Mouse (Mus musculus): Measurements from ENCODE around the gene Klhdc8a. TPM values are rescaled to one million over a fixed set of nuclear protein-coding genes. Genes with fewer than 3 reads are reported as not detected.

Klhdc8a gene
- polyA plus RNA-seq, 1 experiment from 2014 or later: 141 TPM

- POLR2A ChIA-PET: interaction anchor here (1.2 to 1.9 kb wide), 4 partner anchors 11 to 129 kb away, joined by 3 to 5 read pairs (median 4); partner anchors contain the start of gene Klhdc8a
- in situ Hi-C loops (cut with MboI; ENCODE audit: low pct_unique_long_range_greater_than_20kb): loop anchor here (25.0 kb wide), 1 partner anchor 550 kb away; the partner anchor contains the start of gene Slc26a9
- DNase-seq (ENCODE audit: low read depth, low spot score) (no peak), ATAC-seq (no peak)
- TF ChIP-seq CTCF (IDR thresholded peaks at IDR 0.05): no peak
- no peaks in the 10 kb centered on the region for H3K27me3 ChIP-seq
- CTCF ChIA-PET: interaction anchor here (0.7 to 1.7 kb wide), 5 partner anchors 20 to 68 kb away, joined by 3 to 5 read pairs (median 4); no protein-coding TSS in a partner anchor
Measured at GRCm38 (mm10) chr1:132287445-132287844, 11.0 kb upstream of the Klhdc8a start.

GRCm38 (mm10) chr1:132287991-132288451 is 10.4 kb upstream of the Klhdc8a start:
- DNase-seq (ENCODE audit: low read depth, low spot score): no peak
- ChIA-PET POLR2A (interaction anchor here (0.7 to 1.9 kb wide), 4 partner anchors 11 to 129 kb away, joined by 4 to 5 read pairs (median 4); no protein-coding TSS in a partner anchor), CTCF (interaction anchor here (0.7 to 1.7 kb wide), 4 partner anchors 20 to 67 kb away, joined by 3 to 4 read pairs (median 4); no protein-coding TSS in a partner anchor)
- peak; percentile 18 for ATAC-seq
- no peaks in the 10 kb centered on the region for H3K27me3 ChIP-seq
- in situ Hi-C loops (cut with MboI; ENCODE audit: low pct_unique_long_range_greater_than_20kb): loop anchor here (25.0 kb wide), 1 partner anchor 551 kb away; the partner anchor contains the start of gene Slc26a9
- TF ChIP-seq CTCF (IDR thresholded peaks at IDR 0.05): no peak

GRCm38 (mm10) chr1:132289965-132290364 is 8.5 kb upstream of the Klhdc8a start:
- ChIA-PET CTCF (no interaction called here), POLR2A (interaction anchor here (1.1 kb wide), 2 partner anchors 11 to 96 kb away, joined by 3 read pairs; no protein-coding TSS in a partner anchor)
- in situ Hi-C loops (cut with MboI; ENCODE audit: low pct_unique_long_range_greater_than_20kb): loop anchor here (25.0 kb wide), 1 partner anchor 553 kb away; the partner anchor contains the start of gene Slc26a9
- H3K27me3 ChIP-seq: no peaks in the 10 kb centered on the region
- DNase-seq (ENCODE audit: low read depth, low spot score): no peak
- TF ChIP-seq CTCF (IDR thresholded peaks at IDR 0.05): no peak
- no peak for ATAC-seq

GRCm38 (mm10) chr1:132290921-132291675 is 7.3 kb upstream of the Klhdc8a start:
- TF ChIP-seq CTCF (IDR thresholded peaks at IDR 0.05): no peak
- ChIA-PET CTCF (interaction anchor here (1.1 to 3.4 kb wide), 14 partner anchors 9 to 135 kb away, joined by 4 to 35 read pairs (median 6); no protein-coding TSS in a partner anchor), POLR2A (interaction anchor here (0.8 to 2.8 kb wide), 13 partner anchors 9 to 99 kb away, joined by 3 to 18 read pairs (median 5); partner anchors contain the start of genes AC124108.1 and Lemd1)
- no peaks in the 10 kb centered on the region for H3K27me3 ChIP-seq
- in situ Hi-C loops (cut with MboI; ENCODE audit: low pct_unique_long_range_greater_than_20kb): loop anchor here (25.0 kb wide), 1 partner anchor 554 kb away; the partner anchor contains the start of gene Slc26a9
- no peak for DNase-seq (ENCODE audit: low read depth, low spot score)
- ATAC-seq: peak; percentile 18

- no peak for DNase-seq (ENCODE audit: low read depth, low spot score)
- ChIA-PET CTCF (interaction anchor here (1.1 to 3.4 kb wide), 16 partner anchors 9 to 136 kb away, joined by 4 to 35 read pairs (median 6); partner anchors contain the start of genes AC124108.1 and Lemd1), POLR2A (interaction anchor here (0.7 to 2.8 kb wide), 17 partner anchors 9 to 289 kb away, joined by 3 to 18 read pairs (median 4); partner anchors contain the start of genes AC124108.1 and Lemd1)
- no peak for TF ChIP-seq CTCF (IDR thresholded peaks at IDR 0.05)
- peak; percentile 6 for ATAC-seq
- H3K27me3 ChIP-seq: no peaks in the 10 kb centered on the region
- in situ Hi-C loops (cut with MboI; ENCODE audit: low pct_unique_long_range_greater_than_20kb): loop anchor here (25.0 kb wide), 1 partner anchor 554 kb away; the partner anchor contains the start of gene Slc26a9
Measured at GRCm38 (mm10) chr1:132291706-132292105, 6.7 kb upstream of the Klhdc8a start.

- ATAC-seq: peak; percentile 71
- CTCF ChIA-PET: interaction anchor here (0.8 to 3.4 kb wide), 28 partner anchors 8 to 182 kb away, joined by 3 to 35 read pairs (median 4); partner anchors contain the start of genes AC124108.1 and Lemd1
Measured at GRCm38 (mm10) chr1:132292318-132293129, 5.9 kb upstream of the Klhdc8a start.

GRCm38 (mm10) chr1:132295506-132295905 is 2.9 kb upstream of the Klhdc8a start:
- CTCF ChIA-PET: interaction anchor here (1.5 to 3.2 kb wide), 2 partner anchors 16 to 60 kb away, joined by 3 to 12 read pairs; no protein-coding TSS in a partner anchor
- TF ChIP-seq CTCF (IDR thresholded peaks at IDR 0.05): no peak

More at GRCm38 (mm10) chr1:132292318-132293129, 5.9 kb upstream of the Klhdc8a start:
- no peaks in the 10 kb centered on the region for H3K27me3 ChIP-seq
- DNase-seq (ENCODE audit: low read depth, low spot score): peak; percentile 97
- POLR2A ChIA-PET: interaction anchor here (0.6 to 2.8 kb wide), 15 partner anchors 8 to 1356 kb away, joined by 3 to 18 read pairs (median 5); partner anchors contain the start of genes AC124108.1 and Lemd1
- in situ Hi-C loops (cut with MboI; ENCODE audit: low pct_unique_long_range_greater_than_20kb): loop anchor here (25.0 kb wide), 1 partner anchor 555 kb away; the partner anchor contains the start of gene Slc26a9
- no peak for TF ChIP-seq CTCF (IDR thresholded peaks at IDR 0.05)

GRCm38 (mm10) chr1:132296051-132296450 is 2.4 kb upstream of the Klhdc8a start:
- no peak for ATAC-seq
- DNase-seq (ENCODE audit: low read depth, low spot score): no peak
- H3K27me3 ChIP-seq: no peaks in the 10 kb centered on the region

More at GRCm38 (mm10) chr1:132295506-132295905, 2.9 kb upstream of the Klhdc8a start:
- no peak for DNase-seq (ENCODE audit: low read depth, low spot score)
- in situ Hi-C loops (cut with MboI; ENCODE audit: low pct_unique_long_range_greater_than_20kb): loop anchor here (25.0 kb wide), 1 partner anchor 558 kb away; the partner anchor contains the start of gene Slc26a9
- ATAC-seq: no peak
- POLR2A ChIA-PET: interaction anchor here (1.4 kb wide), 1 partner anchor 11 kb away, joined by 5 read pairs; no protein-coding TSS in a partner anchor
- H3K27me3 ChIP-seq: no peaks in the 10 kb centered on the region

More at GRCm38 (mm10) chr1:132296051-132296450, 2.4 kb upstream of the Klhdc8a start:
- POLR2A ChIA-PET: interaction anchor here (0.9 to 1.4 kb wide), 2 partner anchors 10 to 158 kb away, joined by 3 to 5 read pairs; no protein-coding TSS in a partner anchor
- no peak for TF ChIP-seq CTCF (IDR thresholded peaks at IDR 0.05)
- CTCF ChIA-PET: interaction anchor here (3.2 kb wide), 1 partner anchor 59 kb away, joined by 12 read pairs; no protein-coding TSS in a partner anchor
- in situ Hi-C loops (cut with MboI; ENCODE audit: low pct_unique_long_range_greater_than_20kb): loop anchor here (25.0 kb wide), 1 partner anchor 559 kb away; the partner anchor contains the start of gene Slc26a9
